Mouse (Mus musculus): Measurements from ENCODE around the gene Gm29427.

DNA sequence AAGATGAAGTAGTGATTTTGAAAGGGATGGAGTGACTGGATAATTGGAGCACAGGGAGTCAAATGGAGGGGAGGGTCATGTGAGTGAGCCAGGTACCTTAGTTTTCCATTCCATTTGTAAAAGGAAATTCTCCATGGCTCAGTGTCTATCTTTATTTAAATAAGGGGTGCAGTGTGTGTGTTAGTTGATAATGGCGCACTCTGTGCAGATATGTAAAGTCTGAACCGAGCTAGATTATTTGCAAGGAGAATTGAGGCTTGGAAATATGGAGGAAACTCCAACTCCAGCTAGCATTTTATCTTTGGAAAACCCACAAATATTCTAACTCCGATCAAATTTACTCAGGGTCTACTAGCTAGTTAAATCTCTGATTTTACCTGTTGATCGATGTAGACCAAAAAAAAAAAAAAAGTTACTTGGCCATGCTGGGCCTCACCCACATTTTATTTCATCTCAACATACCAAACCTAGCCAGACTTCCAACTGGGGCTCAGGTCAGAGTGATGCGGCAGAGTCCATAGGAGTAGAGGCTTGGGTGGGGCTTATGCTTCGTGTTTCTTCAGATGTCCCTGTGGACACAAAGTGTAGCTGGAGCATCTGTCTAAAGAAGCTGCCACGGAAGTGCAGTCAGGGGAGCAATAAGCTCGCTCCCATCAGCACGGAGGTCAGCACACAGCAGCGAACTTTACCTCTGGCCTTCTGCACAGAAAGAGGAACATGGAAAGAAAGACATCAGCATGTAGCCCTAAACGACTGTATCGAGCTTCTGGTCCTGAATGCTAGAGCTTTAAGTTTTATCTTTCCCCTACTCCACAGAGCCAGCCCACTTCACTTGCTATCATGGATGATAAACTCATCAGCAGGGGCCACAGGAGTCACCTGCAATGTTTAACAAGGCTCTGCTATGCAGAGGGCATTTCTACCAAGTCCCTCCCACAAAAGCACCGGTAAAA, 17.4 kb upstream of the Gm29427 start:
- no peak for TF ChIP-seq EP300 (IDR thresholded peaks at IDR 0.05)
- TF ChIP-seq CTCF (IDR thresholded peaks at IDR 0.05) = no peak
